Comparison of ENCODE assay signal across 31 mouse cellular contexts in the genomic region with DNA sequence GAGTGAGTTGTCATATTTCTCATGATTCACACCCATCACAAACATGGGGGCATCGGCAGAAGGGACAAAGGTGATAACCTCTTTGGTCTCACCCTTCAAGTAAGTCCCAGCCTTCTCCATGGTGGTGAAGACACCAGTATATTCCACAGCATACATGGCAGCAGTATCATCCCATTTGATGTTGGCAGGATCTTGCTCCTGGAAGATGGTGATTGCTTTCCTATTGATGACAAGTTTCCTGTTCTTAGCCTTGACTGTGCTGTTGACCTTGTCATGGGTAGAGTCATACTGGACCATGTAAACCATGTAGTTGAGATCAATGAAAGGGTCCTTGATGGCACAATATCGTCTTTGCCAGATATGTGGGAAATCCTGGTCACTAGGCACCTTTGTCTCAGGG.
"Had no signal": no experiment of that assay in that cellular context is flagged by ENCODE, and none has a peak within 500 bp of the region (broad histone marks: within the 10 kb centered on the region; RNA-seq: fewer than 3 reads in every experiment).

No protein-coding gene starts in this region.

- H3K36me3 ChIP-seq: limb, embryonic 10.5 days; limb, embryonic 12.5 days; limb, embryonic 13.5 days; limb, embryonic 15.5 days; liver, embryonic 12.5 days; liver, embryonic 13.5 days; liver, embryonic 15.5 days; lung, embryonic 15.5 days; midbrain, embryonic 12.5 days; midbrain, embryonic 13.5 days; midbrain, embryonic 15.5 days; neural tube, embryonic 12.5 days had no signal

- H3K4me1 ChIP-seq: limb, embryonic 10.5 days; limb, embryonic 12.5 days; limb, embryonic 15.5 days; liver, embryonic 12.5 days; liver, embryonic 13.5 days; liver, embryonic 15.5 days; lung, embryonic 15.5 days; megakaryocyte, embryonic 14.5 days; midbrain, embryonic 12.5 days; midbrain, embryonic 13.5 days; midbrain, embryonic 15.5 days; neural tube, embryonic 12.5 days had no signal

- H3K4me2 ChIP-seq: limb, embryonic 12.5 days; limb, embryonic 13.5 days; limb, embryonic 15.5 days; liver, embryonic 11.5 days; liver, embryonic 12.5 days; liver, embryonic 13.5 days; liver, embryonic 15.5 days; lung, embryonic 14.5 days; lung, embryonic 15.5 days; midbrain, embryonic 12.5 days; midbrain, embryonic 13.5 days; midbrain, embryonic 15.5 days; neural tube, embryonic 12.5 days had no signal

- H3K27ac ChIP-seq: left cerebral cortex, adult 2 months; limb, embryonic 10.5 days; limb, embryonic 12.5 days; limb, embryonic 13.5 days; limb, embryonic 15.5 days; liver, embryonic 12.5 days; liver, embryonic 13.5 days; liver, embryonic 14.5 days; liver, embryonic 15.5 days; lung, embryonic 15.5 days; macrophage; midbrain, embryonic 12.5 days; midbrain, embryonic 13.5 days; midbrain, embryonic 15.5 days; neural tube, embryonic 12.5 days had no signal

- H3K4me3 ChIP-seq: left cerebral cortex, adult 2 months; limb, embryonic 10.5 days; limb, embryonic 12.5 days; limb, embryonic 13.5 days; limb, embryonic 15.5 days; liver, embryonic 12.5 days; liver, embryonic 13.5 days; liver, embryonic 15.5 days; lung, embryonic 15.5 days; megakaryocyte, embryonic 14.5 days; midbrain, embryonic 12.5 days; midbrain, embryonic 13.5 days; midbrain, embryonic 15.5 days; myocyte; neural tube, embryonic 12.5 days had no signal

- H3K9ac ChIP-seq: limb, embryonic 12.5 days; limb, embryonic 13.5 days; limb, embryonic 15.5 days; liver, embryonic 12.5 days; liver, embryonic 13.5 days; liver, embryonic 14.5 days; liver, embryonic 15.5 days; liver, postnatal 0 days; lung, embryonic 14.5 days; lung, embryonic 15.5 days; midbrain, embryonic 12.5 days; midbrain, embryonic 13.5 days; midbrain, embryonic 15.5 days; neural tube, embryonic 12.5 days had no signal

- H3K27me3 ChIP-seq: limb, embryonic 12.5 days; limb, embryonic 13.5 days; limb, embryonic 15.5 days; liver, embryonic 12.5 days; liver, embryonic 13.5 days; liver, embryonic 15.5 days; lung, embryonic 15.5 days; midbrain, embryonic 12.5 days; midbrain, embryonic 13.5 days; midbrain, embryonic 15.5 days; neural tube, embryonic 12.5 days had no signal

- DNase-seq: left cerebral cortex, postnatal 4 days; liver; liver, embryonic 13.5 days; liver, postnatal 0 days; lung, adult 18-20 months; lung, adult 2 months; lung, embryonic 14.5 days; lung, postnatal 10 days; lung, postnatal 14 days; lung, postnatal 36 days; lung, postnatal 4 days; midbrain, embryonic 14.5 days had no signal

- ATAC-seq: liver, embryonic 12.5 days; liver, postnatal 0 days; lung, postnatal 0 days; midbrain, embryonic 13.5 days; midbrain, embryonic 15.5 days; midbrain, embryonic 16.5 days had no signal

- H3K9me3 ChIP-seq: limb, embryonic 10.5 days; limb, embryonic 13.5 days; limb, embryonic 15.5 days; liver, embryonic 12.5 days; liver, embryonic 13.5 days; liver, embryonic 15.5 days; lung, embryonic 15.5 days; midbrain, embryonic 12.5 days; midbrain, embryonic 13.5 days; midbrain, embryonic 15.5 days; neural tube, embryonic 12.5 days had no signal
